Mouse (Mus musculus): ENCODE data around the gene Kif27. TPM values are rescaled to one million over a fixed set of nuclear protein-coding genes. Genes with fewer than 3 reads are reported as not detected.
"Not testable (repeated sequence)": the region's sequence is repeated elsewhere in the genome, so short reads cannot be mapped to it uniquely, and the experiment has no call there.

The Kif27 gene
- total and polyA plus RNA-seq, 3 experiments: 0.05 TPM; not detected in 2

GRCm38 (mm10) chr13:58366373-58366772, 7.5 kb upstream of the Kif27 start:
- peaks cover 8% of the 10 kb centered on the region for H3K27me3 ChIP-seq (ENCODE audit: insufficient read depth, low read length)
- H3K9me3 ChIP-seq (replicated peaks): 0 out of 2 replicates have a peak, but pooled peaks cover 2% of the 10 kb centered on the region
- DNase-seq (ENCODE audit: low spot score) (no peak), ATAC-seq (ENCODE audit: extremely low read depth, insufficient number of reproducible peaks, low FRiP score, poor library complexity, severe bottlenecking) (no peak)
- H3K36me3 ChIP-seq (replicated peaks): no peaks in the 10 kb centered on the region
- peaks cover 2% of the 10 kb centered on the region; the same call in 1 of the 2 replicates for H3K4me1 ChIP-seq (ENCODE audit: insufficient read depth, low read depth, low read length)
- no peak for TF ChIP-seq POLR2AphosphoS5 (IDR thresholded peaks at IDR 0.05; ENCODE audit: insufficient replicate concordance, low read depth, low read length)
- no peak for TF ChIP-seq GATA1 (IDR thresholded peaks at IDR 0.05; ENCODE audit: borderline replicate concordance, low read length)
- TF ChIP-seq CTCF (IDR thresholded peaks at IDR 0.05; ENCODE audit: low read depth, low read length): no peak
- TF ChIP-seq GATA2 (IDR thresholded peaks at IDR 0.05; ENCODE audit: borderline replicate concordance, low read depth, low read length): no peak
- no peak for TF ChIP-seq TAL1 (conservative IDR thresholded peaks at IDR 0.05; ENCODE audit: low read depth, low read length)
- no peak overlapping the region for H3K4me3 ChIP-seq (ENCODE audit: low read depth, low read length)

DNA sequence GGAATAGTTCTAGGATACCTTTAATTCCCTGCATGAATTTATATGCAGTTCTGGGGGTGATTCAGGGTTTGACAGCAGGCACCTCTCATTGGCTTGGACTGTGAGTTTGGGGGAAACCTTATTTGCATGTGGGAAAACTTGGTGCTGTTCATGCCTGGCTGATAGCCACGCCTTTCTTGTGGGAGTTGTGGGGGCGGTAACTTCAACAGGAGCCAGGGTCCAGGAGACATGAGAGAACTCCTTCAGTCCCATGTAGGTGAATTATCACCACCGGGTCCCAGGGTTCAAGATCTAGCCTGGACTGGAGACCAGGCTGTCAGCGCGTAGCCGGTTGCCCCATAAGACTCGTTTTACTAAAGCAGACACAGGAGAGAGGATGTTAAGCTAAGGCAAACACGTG, 6.3 kb upstream of the Kif27 start:
- DNase-seq (ENCODE audit: low spot score); ATAC-seq (ENCODE audit: extremely low read depth, insufficient number of reproducible peaks, low FRiP score, poor library complexity, severe bottlenecking); H3K4me3 ChIP-seq (ENCODE audit: low read depth, low read length); H3K36me3 ChIP-seq (replicated peaks); H3K4me1 ChIP-seq (ENCODE audit: insufficient read depth, low read depth, low read length); H3K27me3 ChIP-seq (ENCODE audit: insufficient read depth, low read length); H3K9me3 ChIP-seq (replicated peaks): not testable (repeated sequence)

- Histone ChIP-seq H3K4me3 (ENCODE audit: low read depth, low read length) (no peak overlapping the region), H3K36me3 (replicated peaks) (no peaks in the 10 kb centered on the region), H3K27me3 (ENCODE audit: insufficient read depth, low read length) (peaks cover 6% of the 10 kb centered on the region), H3K9me3 (replicated peaks) (0 out of 2 replicates have a peak, but pooled peaks cover 2% of the 10 kb centered on the region), H3K4me1 (ENCODE audit: insufficient read depth, low read depth, low read length) (peaks cover 2% of the 10 kb centered on the region; the same call in 1 of the 2 replicates)
- no peak for ATAC-seq (ENCODE audit: extremely low read depth, insufficient number of reproducible peaks, low FRiP score, poor library complexity, severe bottlenecking)
- TF ChIP-seq CTCF (IDR thresholded peaks at IDR 0.05; ENCODE audit: low read depth, low read length) (no peak), POLR2AphosphoS5 (IDR thresholded peaks at IDR 0.05; ENCODE audit: insufficient replicate concordance, low read depth, low read length) (no peak), TAL1 (conservative IDR thresholded peaks at IDR 0.05; ENCODE audit: low read depth, low read length) (no peak), GATA1 (IDR thresholded peaks at IDR 0.05; ENCODE audit: borderline replicate concordance, low read length) (no peak), GATA2 (IDR thresholded peaks at IDR 0.05; ENCODE audit: borderline replicate concordance, low read depth, low read length) (no peak)
- no peak for DNase-seq (ENCODE audit: low spot score)
These were observed 5.6 kb upstream of the Kif27 start for GRCm38 (mm10) chr13:58364353-58365175.

- DNase-seq (ENCODE audit: low spot score): no peak
- Histone ChIP-seq H3K36me3 (replicated peaks) (no peaks in the 10 kb centered on the region), H3K4me3 (ENCODE audit: low read depth, low read length) (no peak overlapping the region), H3K9me3 (replicated peaks) (peaks cover 12% of the 10 kb centered on the region), H3K27me3 (ENCODE audit: insufficient read depth, low read length) (no peaks in the 10 kb centered on the region; the same call in 1 of the 2 replicates), H3K4me1 (ENCODE audit: insufficient read depth, low read depth, low read length) (no peaks in the 10 kb centered on the region)
- ATAC-seq (ENCODE audit: extremely low read depth, insufficient number of reproducible peaks, low FRiP score, poor library complexity, severe bottlenecking): no peak
- TF ChIP-seq CTCF (IDR thresholded peaks at IDR 0.05; ENCODE audit: low read depth, low read length): no peak
- no peak for TF ChIP-seq POLR2AphosphoS5 (IDR thresholded peaks at IDR 0.05; ENCODE audit: insufficient replicate concordance, low read depth, low read length)
- no peak for TF ChIP-seq GATA1 (IDR thresholded peaks at IDR 0.05; ENCODE audit: borderline replicate concordance, low read length)
- no peak for TF ChIP-seq TAL1 (conservative IDR thresholded peaks at IDR 0.05; ENCODE audit: low read depth, low read length)
- TF ChIP-seq GATA2 (IDR thresholded peaks at IDR 0.05; ENCODE audit: borderline replicate concordance, low read depth, low read length): no peak
These were observed 357 bp upstream of the Kif27 start for GRCm38 (mm10) chr13:58359304-58359653.

DNA sequence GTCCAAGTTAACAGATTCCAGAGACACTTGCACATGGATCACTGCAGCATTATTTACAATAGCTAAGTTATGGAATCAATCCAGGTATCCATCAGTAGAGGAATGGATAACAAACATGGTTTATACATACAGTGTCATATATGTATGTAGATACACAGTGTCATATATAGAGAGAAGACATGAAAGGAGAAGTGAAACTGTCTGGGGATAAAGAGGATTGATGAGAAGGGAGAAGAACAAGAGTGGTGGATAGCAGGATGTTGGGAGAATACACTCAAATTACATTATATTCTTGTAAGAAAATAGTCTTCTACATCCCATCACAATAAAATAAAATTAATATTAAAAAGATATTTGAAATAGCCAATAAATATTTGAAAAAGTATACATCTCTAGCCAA, 5.9 kb downstream of the Kif27 start:
- ATAC-seq (ENCODE audit: extremely low read depth, insufficient number of reproducible peaks, low FRiP score, poor library complexity, severe bottlenecking) (no peak), DNase-seq (ENCODE audit: low spot score) (no peak)
- Histone ChIP-seq H3K9me3 (replicated peaks) (peaks cover 3% of the 10 kb centered on the region; the same call in 1 of the 2 replicates), H3K4me1 (ENCODE audit: insufficient read depth, low read depth, low read length) (no peaks in the 10 kb centered on the region), H3K27me3 (ENCODE audit: insufficient read depth, low read length) (peaks cover 5% of the 10 kb centered on the region; the same call in 1 of the 2 replicates), H3K4me3 (ENCODE audit: low read depth, low read length) (no peak overlapping the region), H3K36me3 (replicated peaks) (no peaks in the 10 kb centered on the region)
- TF ChIP-seq POLR2AphosphoS5 (IDR thresholded peaks at IDR 0.05; ENCODE audit: insufficient replicate concordance, low read depth, low read length) (no peak), TAL1 (conservative IDR thresholded peaks at IDR 0.05; ENCODE audit: low read depth, low read length) (no peak), GATA2 (IDR thresholded peaks at IDR 0.05; ENCODE audit: borderline replicate concordance, low read depth, low read length) (no peak), GATA1 (IDR thresholded peaks at IDR 0.05; ENCODE audit: borderline replicate concordance, low read length) (no peak), CTCF (IDR thresholded peaks at IDR 0.05; ENCODE audit: low read depth, low read length) (no peak)

DNA sequence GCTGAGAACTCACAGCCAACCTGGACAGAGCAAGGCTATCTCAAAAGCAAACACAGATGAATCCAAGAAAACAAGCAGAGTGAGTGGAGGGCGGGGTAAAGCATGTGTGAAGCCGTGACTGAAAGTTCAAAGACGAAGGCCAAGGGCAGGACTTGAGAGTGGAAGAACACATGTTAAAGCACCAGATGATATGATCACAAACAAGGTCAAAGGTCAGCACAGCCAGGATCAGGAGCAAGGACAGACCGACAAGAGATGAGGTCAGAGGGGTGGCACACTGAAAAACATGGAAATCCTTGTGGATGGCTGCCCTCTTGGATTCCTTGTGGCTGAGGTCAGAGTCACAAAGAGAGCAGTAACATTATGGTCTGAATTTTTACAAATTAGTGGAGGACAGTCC, 8.3 kb downstream of the Kif27 start:
- TF ChIP-seq GATA2 (IDR thresholded peaks at IDR 0.05; ENCODE audit: borderline replicate concordance, low read depth, low read length): no peak
- no peak for TF ChIP-seq GATA1 (IDR thresholded peaks at IDR 0.05; ENCODE audit: borderline replicate concordance, low read length)
- TF ChIP-seq POLR2AphosphoS5 (IDR thresholded peaks at IDR 0.05; ENCODE audit: insufficient replicate concordance, low read depth, low read length): no peak
- no peak for TF ChIP-seq CTCF (IDR thresholded peaks at IDR 0.05; ENCODE audit: low read depth, low read length)
- no peak for TF ChIP-seq TAL1 (conservative IDR thresholded peaks at IDR 0.05; ENCODE audit: low read depth, low read length)
- no peak overlapping the region for H3K4me3 ChIP-seq (ENCODE audit: low read depth, low read length)
- ATAC-seq (ENCODE audit: extremely low read depth, insufficient number of reproducible peaks, low FRiP score, poor library complexity, severe bottlenecking): no peak
- no peak for DNase-seq (ENCODE audit: low spot score)
- H3K9me3 ChIP-seq (replicated peaks): peaks cover 3% of the 10 kb centered on the region; the same call in 1 of the 2 replicates
- H3K27me3 ChIP-seq (ENCODE audit: insufficient read depth, low read length): peaks cover 5% of the 10 kb centered on the region; the same call in 1 of the 2 replicates
- no peaks in the 10 kb centered on the region for H3K4me1 ChIP-seq (ENCODE audit: insufficient read depth, low read depth, low read length)
- H3K36me3 ChIP-seq (replicated peaks): no peaks in the 10 kb centered on the region
